Mouse (Mus musculus): Measurements from ENCODE around the gene Cnrip1. TPM values are rescaled to one million over a fixed set of nuclear protein-coding genes. Genes with fewer than 3 reads are reported as not detected.

Cnrip1 gene
- polyA plus RNA-seq, 1 experiment: 2.7 TPM

DNA sequence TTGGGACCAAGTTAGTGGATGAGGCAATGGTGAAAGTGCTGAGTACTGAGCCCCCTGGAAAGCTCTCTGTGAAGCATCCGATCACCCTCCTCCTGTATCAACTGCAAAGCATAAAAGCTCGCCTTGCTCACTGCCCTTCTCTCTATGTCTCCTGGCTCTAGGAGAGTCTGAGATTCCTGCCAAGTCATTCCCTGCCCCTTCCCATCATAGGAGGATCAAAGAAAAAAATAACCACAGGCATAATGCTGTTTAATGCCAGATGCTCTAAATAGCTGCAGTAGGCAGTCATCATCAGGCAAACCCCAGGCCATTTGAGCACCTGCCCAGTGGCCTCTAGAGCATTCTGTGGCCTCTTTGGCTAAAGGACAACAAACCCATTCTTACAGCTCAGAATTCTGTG is 24.3 kb downstream of the Cnrip1 start:
- no peaks in the 10 kb centered on the region for H3K36me3 ChIP-seq (ENCODE audit: control insufficient read depth, insufficient read depth, low read length)
- H3K4me3 ChIP-seq (ENCODE audit: low read depth, low read length): no peak overlapping the region
- H3K27me3 ChIP-seq (ENCODE audit: control insufficient read depth, insufficient read depth, low read length): no peaks in the 10 kb centered on the region
- no peaks in the 10 kb centered on the region for H3K4me1 ChIP-seq (ENCODE audit: control insufficient read depth, insufficient read depth, insufficient read length, low read length)
- no peak overlapping the region for H3K27ac ChIP-seq (ENCODE audit: insufficient read depth, low read depth, low read length)
- TF ChIP-seq POLR2A (IDR thresholded peaks at IDR 0.05; ENCODE audit: low read depth, low read length): no peak
- no peak for TF ChIP-seq CTCF (IDR thresholded peaks at IDR 0.05; ENCODE audit: extremely low read depth, insufficient read length, insufficient replicate concordance, low read depth, low read length)
- WGBS: 88% methylated on average over 2 of the region's 2 CpGs

DNA sequence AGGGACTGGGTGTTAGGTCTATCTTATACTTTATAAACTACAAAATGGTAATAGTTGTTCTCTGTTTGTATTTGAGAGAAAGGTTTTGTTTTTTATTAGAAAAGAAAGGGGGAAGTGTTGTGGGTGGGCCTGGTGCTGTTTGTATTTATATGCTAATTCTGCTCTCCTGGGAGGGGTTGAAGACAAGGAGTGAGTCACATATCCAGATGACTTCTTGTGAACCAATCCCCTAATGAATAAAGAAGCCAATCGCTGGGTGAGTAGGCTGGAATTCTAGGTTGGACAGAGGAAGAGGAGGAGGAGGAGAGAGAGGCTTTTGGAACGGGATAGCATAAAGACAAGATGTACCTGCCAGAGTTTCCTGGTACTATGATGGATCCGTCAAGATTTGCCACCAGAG is 30.7 kb downstream of the Cnrip1 start:
- Histone ChIP-seq H3K27ac (ENCODE audit: insufficient read depth, low read depth, low read length) (no peak overlapping the region), H3K36me3 (ENCODE audit: control insufficient read depth, insufficient read depth, low read length) (no peaks in the 10 kb centered on the region), H3K4me3 (ENCODE audit: low read depth, low read length) (no peak overlapping the region), H3K27me3 (ENCODE audit: control insufficient read depth, insufficient read depth, low read length) (no peaks in the 10 kb centered on the region), H3K4me1 (ENCODE audit: control insufficient read depth, insufficient read depth, insufficient read length, low read length) (no peaks in the 10 kb centered on the region)
- no peak for TF ChIP-seq POLR2A (IDR thresholded peaks at IDR 0.05; ENCODE audit: low read depth, low read length)
- no peak for TF ChIP-seq CTCF (IDR thresholded peaks at IDR 0.05; ENCODE audit: extremely low read depth, insufficient read length, insufficient replicate concordance, low read depth, low read length)
- WGBS: 60% methylated on average over 3 of the region's 3 CpGs

DNA sequence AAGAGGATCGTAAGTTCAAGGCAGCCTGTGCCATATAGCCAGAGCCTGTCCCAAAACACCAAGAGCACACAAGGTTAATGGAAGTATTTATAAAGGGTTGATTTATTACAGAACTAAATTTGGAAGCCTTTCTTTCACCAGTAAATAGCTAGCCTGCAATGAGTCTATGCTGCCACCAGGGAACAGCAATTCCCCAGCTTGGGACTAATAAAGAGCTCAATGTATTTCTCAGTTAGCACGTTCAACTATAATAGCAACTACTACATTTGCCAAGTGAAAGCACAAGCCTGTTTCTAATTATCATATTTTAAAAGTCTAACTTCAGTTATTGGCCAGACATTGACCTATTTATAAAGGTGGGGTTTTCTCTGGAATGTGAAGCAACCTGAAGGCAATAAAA is 31.6 kb downstream of the Cnrip1 start:
- WGBS: 49% methylated on average over 2 of the region's 2 CpGs

DNA sequence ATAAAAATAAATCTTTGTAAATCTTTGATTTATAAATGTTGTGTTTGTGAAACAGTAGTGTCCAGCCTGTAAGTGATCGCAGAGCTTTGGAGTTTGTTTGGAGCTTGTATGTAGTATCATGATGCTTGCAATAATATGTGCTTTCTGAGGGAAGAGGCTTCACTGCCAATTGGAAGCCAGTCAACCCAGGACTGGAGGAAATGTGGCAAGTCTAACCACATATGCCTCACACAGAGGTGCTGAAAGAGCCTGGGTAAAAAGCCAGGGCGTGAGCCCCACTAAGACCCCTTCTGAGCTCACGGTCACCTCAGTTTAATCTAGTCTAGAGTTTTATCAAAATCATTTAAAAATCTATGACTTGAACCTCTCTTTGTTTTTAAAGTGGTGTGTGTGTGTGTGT is 32.1 kb downstream of the Cnrip1 start:
- H3K27ac ChIP-seq (ENCODE audit: insufficient read depth, low read depth, low read length): no peak overlapping the region
- no peaks in the 10 kb centered on the region for H3K4me1 ChIP-seq (ENCODE audit: control insufficient read depth, insufficient read depth, insufficient read length, low read length)
- TF ChIP-seq CTCF (IDR thresholded peaks at IDR 0.05; ENCODE audit: extremely low read depth, insufficient read length, insufficient replicate concordance, low read depth, low read length) (no peak), POLR2A (IDR thresholded peaks at IDR 0.05; ENCODE audit: low read depth, low read length) (no peak)
- 83% methylated on average over 3 of the region's 3 CpGs for WGBS
- H3K4me3 ChIP-seq (ENCODE audit: low read depth, low read length): no peak overlapping the region
- H3K36me3 ChIP-seq (ENCODE audit: control insufficient read depth, insufficient read depth, low read length): no peaks in the 10 kb centered on the region
- no peaks in the 10 kb centered on the region for H3K27me3 ChIP-seq (ENCODE audit: control insufficient read depth, insufficient read depth, low read length)

More for the DNA sequence above, 31.6 kb downstream of the Cnrip1 start:
- no peaks in the 10 kb centered on the region for H3K4me1 ChIP-seq (ENCODE audit: control insufficient read depth, insufficient read depth, insufficient read length, low read length)
- H3K27ac ChIP-seq (ENCODE audit: insufficient read depth, low read depth, low read length): no peak overlapping the region
- H3K27me3 ChIP-seq (ENCODE audit: control insufficient read depth, insufficient read depth, low read length): no peaks in the 10 kb centered on the region
- no peak overlapping the region for H3K4me3 ChIP-seq (ENCODE audit: low read depth, low read length)
- H3K36me3 ChIP-seq (ENCODE audit: control insufficient read depth, insufficient read depth, low read length): no peaks in the 10 kb centered on the region
- TF ChIP-seq CTCF (IDR thresholded peaks at IDR 0.05; ENCODE audit: extremely low read depth, insufficient read length, insufficient replicate concordance, low read depth, low read length) (no peak), POLR2A (IDR thresholded peaks at IDR 0.05; ENCODE audit: low read depth, low read length) (no peak)

DNA sequence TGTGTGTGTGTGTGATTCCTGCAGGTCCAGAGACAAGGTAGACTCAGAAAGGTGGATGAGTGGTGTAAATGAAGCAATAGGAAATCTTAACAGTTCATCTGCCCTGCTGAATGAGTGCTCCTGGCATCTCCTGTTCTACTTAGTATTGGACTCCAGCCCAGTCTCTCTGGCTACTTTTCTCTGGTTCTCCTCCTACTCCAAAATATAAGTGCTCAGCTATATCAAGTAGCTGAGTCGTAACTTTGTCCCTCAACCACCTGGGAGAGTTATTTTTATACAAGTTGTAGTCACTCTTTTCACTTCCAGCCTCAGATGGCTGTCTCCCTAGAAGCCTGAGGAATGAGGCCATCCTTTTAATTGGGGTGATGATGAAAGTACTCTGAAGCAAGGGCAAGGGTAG is 32.5 kb downstream of the Cnrip1 start:
- Histone ChIP-seq H3K4me3 (ENCODE audit: low read depth, low read length) (no peak overlapping the region), H3K4me1 (ENCODE audit: control insufficient read depth, insufficient read depth, insufficient read length, low read length) (no peaks in the 10 kb centered on the region), H3K27ac (ENCODE audit: insufficient read depth, low read depth, low read length) (no peak overlapping the region), H3K36me3 (ENCODE audit: control insufficient read depth, insufficient read depth, low read length) (no peaks in the 10 kb centered on the region), H3K27me3 (ENCODE audit: control insufficient read depth, insufficient read depth, low read length) (no peaks in the 10 kb centered on the region)
- 52% methylated on average over 1 of the region's 1 CpGs for WGBS
- TF ChIP-seq CTCF (IDR thresholded peaks at IDR 0.05; ENCODE audit: extremely low read depth, insufficient read length, insufficient replicate concordance, low read depth, low read length) (no peak), POLR2A (IDR thresholded peaks at IDR 0.05; ENCODE audit: low read depth, low read length) (no peak)

DNA sequence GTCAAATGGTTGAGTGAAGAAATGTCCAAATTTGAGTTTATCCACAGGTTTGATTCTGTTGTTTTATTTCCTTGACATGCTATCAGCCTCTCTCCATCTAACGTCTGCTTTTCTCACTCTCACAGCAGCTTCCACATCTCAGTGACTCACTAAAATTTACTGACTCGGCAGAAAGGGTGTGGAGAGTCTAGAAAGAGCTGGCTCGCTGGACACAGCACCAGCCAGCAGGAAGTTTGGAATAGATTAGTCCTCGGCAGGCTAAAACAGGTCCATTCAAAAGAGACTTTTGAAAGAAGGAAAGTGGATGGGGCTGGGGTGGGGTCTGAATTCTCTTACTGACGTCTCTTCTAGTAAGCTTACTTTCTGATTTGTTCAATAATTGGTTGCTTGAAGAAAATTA is 34.7 kb downstream of the Cnrip1 start:
- TF ChIP-seq CTCF (IDR thresholded peaks at IDR 0.05; ENCODE audit: extremely low read depth, insufficient read length, insufficient replicate concordance, low read depth, low read length) (no peak), POLR2A (IDR thresholded peaks at IDR 0.05; ENCODE audit: low read depth, low read length) (no peak)

DNA sequence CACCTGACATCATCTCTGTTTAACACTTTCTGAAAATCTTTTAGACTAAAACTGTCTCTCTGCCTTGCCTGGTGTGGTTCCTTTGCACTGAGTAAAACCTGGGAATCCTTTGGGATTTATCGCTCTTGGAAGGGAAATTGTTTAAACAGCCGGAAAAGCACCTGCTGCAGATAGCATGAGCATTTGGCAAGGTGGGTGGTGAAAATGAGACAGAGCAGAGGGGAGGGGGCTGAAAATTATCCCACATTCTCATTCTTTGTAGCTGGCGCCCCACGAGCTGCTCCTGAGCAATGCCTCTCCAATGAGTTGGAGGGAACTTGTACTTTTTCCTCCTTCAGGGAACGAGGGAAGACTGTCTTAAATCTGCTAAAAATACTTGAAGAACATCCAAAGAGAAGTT is 55.5 kb downstream of the Cnrip1 start:
- TF ChIP-seq CTCF (IDR thresholded peaks at IDR 0.05; ENCODE audit: extremely low read depth, insufficient read length, insufficient replicate concordance, low read depth, low read length): no peak
- no peak for TF ChIP-seq POLR2A (IDR thresholded peaks at IDR 0.05; ENCODE audit: low read depth, low read length)
- Histone ChIP-seq H3K4me3 (ENCODE audit: low read depth, low read length) (no peak overlapping the region), H3K4me1 (ENCODE audit: control insufficient read depth, insufficient read depth, insufficient read length, low read length) (no peaks in the 10 kb centered on the region), H3K27ac (ENCODE audit: insufficient read depth, low read depth, low read length) (no peak overlapping the region), H3K36me3 (ENCODE audit: control insufficient read depth, insufficient read depth, low read length) (no peaks in the 10 kb centered on the region), H3K27me3 (ENCODE audit: control insufficient read depth, insufficient read depth, low read length) (no peaks in the 10 kb centered on the region)
- 76% methylated on average over 5 of the region's 5 CpGs for WGBS

More for the DNA sequence above, 34.7 kb downstream of the Cnrip1 start:
- H3K27me3 ChIP-seq (ENCODE audit: control insufficient read depth, insufficient read depth, low read length): no peaks in the 10 kb centered on the region
- no peaks in the 10 kb centered on the region for H3K36me3 ChIP-seq (ENCODE audit: control insufficient read depth, insufficient read depth, low read length)
- H3K4me1 ChIP-seq (ENCODE audit: control insufficient read depth, insufficient read depth, insufficient read length, low read length): no peaks in the 10 kb centered on the region
- no peak overlapping the region for H3K27ac ChIP-seq (ENCODE audit: insufficient read depth, low read depth, low read length)
- 26% methylated on average over 5 of the region's 5 CpGs for WGBS
- no peak overlapping the region for H3K4me3 ChIP-seq (ENCODE audit: low read depth, low read length)

DNA sequence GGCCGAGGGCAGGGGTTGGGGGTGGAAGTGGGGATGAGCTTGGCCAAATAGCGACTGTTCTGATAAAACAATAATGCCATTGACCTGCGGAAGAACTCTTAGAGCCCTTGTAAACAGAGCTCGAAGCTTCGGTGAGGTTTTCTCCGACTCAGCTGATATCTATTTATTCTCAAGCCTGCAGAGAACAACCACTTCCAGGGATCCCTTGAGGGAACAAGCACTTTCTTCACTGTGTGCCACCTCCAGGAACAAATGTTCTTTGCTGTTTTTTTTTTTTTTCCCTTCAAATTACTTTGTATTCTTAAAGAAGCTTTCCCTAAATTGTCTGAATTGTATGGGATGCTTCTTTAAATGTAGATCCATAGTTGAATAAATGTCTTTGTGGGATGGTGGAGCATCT is 56.0 kb downstream of the Cnrip1 start:
- 66% methylated on average over 6 of the region's 6 CpGs for WGBS
- no peak overlapping the region for H3K4me3 ChIP-seq (ENCODE audit: low read depth, low read length)
- H3K4me1 ChIP-seq (ENCODE audit: control insufficient read depth, insufficient read depth, insufficient read length, low read length): no peaks in the 10 kb centered on the region
- H3K27ac ChIP-seq (ENCODE audit: insufficient read depth, low read depth, low read length): no peak overlapping the region
- no peaks in the 10 kb centered on the region for H3K36me3 ChIP-seq (ENCODE audit: control insufficient read depth, insufficient read depth, low read length)
- TF ChIP-seq POLR2A (IDR thresholded peaks at IDR 0.05; ENCODE audit: low read depth, low read length): no peak
- no peak for TF ChIP-seq CTCF (IDR thresholded peaks at IDR 0.05; ENCODE audit: extremely low read depth, insufficient read length, insufficient replicate concordance, low read depth, low read length)
- H3K27me3 ChIP-seq (ENCODE audit: control insufficient read depth, insufficient read depth, low read length): no peaks in the 10 kb centered on the region
